Mouse (Mus musculus): ENCODE measurements at regions not wholly inside any gene's neighbourhood (a gene's known extent, or its start where the extent isn't known, plus 50 kb on each side); places are given as distances from the start of the nearest gene placed in this dataset.

GRCm38 (mm10) chr7:133203933-133204332 is 79.8 kb upstream of the Ctbp2 start:
- Histone ChIP-seq H3K27me3 (ENCODE audit: control insufficient read depth, insufficient read depth, low read depth, low read length) (no peaks in the 10 kb centered on the region), H3K9ac (ENCODE audit: low read depth, low read length) (no peak overlapping the region), H3K27ac (ENCODE audit: low read length) (no peak overlapping the region), H3K36me3 (ENCODE audit: control insufficient read depth, insufficient read depth) (no peaks in the 10 kb centered on the region), H3K4me1 (ENCODE audit: control insufficient read depth, low read depth, low read length) (no peaks in the 10 kb centered on the region), H3K9me3 (replicated peaks; ENCODE audit: control insufficient read depth, low read length) (no peaks in the 10 kb centered on the region), H3K4me2 (ENCODE audit: low read depth, low read length) (no peak overlapping the region), H3K4me3 (ENCODE audit: low read depth, low read length) (no peak overlapping the region)
- no peak for ATAC-seq (ENCODE audit: low read depth)
- WGBS (ENCODE audit: insufficient replicate concordance), result 76% methylated on average over 7 of the region's 7 CpGs

GRCm38 (mm10) chr7:133202092-133202880 is 78.1 kb upstream of the Ctbp2 start:
- H3K9me3 ChIP-seq (replicated peaks; ENCODE audit: control insufficient read depth, low read length), result no peaks in the 10 kb centered on the region
- no peaks in the 10 kb centered on the region for H3K4me1 ChIP-seq (ENCODE audit: control insufficient read depth, low read depth, low read length)
- no peak overlapping the region for H3K9ac ChIP-seq (ENCODE audit: low read depth, low read length)
- H3K27me3 ChIP-seq (ENCODE audit: control insufficient read depth, insufficient read depth, low read depth, low read length), result no peaks in the 10 kb centered on the region
- ATAC-seq (ENCODE audit: low read depth), result no peak
- 50% methylated on average over 13 of the region's 13 CpGs for WGBS (ENCODE audit: insufficient replicate concordance)
- H3K27ac ChIP-seq (ENCODE audit: low read length), result no peak overlapping the region
- H3K36me3 ChIP-seq (ENCODE audit: control insufficient read depth, insufficient read depth), result no peaks in the 10 kb centered on the region
- no peak overlapping the region for H3K4me3 ChIP-seq (ENCODE audit: low read depth, low read length)
- H3K4me2 ChIP-seq (ENCODE audit: low read depth, low read length), result no peak overlapping the region

GRCm38 (mm10) chr7:133199046-133199445 is 74.9 kb upstream of the Ctbp2 start:
- ATAC-seq (ENCODE audit: low read depth), result no peak
- Histone ChIP-seq H3K9ac (ENCODE audit: low read depth, low read length) (no peak overlapping the region), H3K36me3 (ENCODE audit: control insufficient read depth, insufficient read depth) (no peaks in the 10 kb centered on the region), H3K4me3 (ENCODE audit: low read depth, low read length) (no peak overlapping the region), H3K27ac (ENCODE audit: low read length) (no peak overlapping the region), H3K4me1 (ENCODE audit: control insufficient read depth, low read depth, low read length) (no peaks in the 10 kb centered on the region), H3K27me3 (ENCODE audit: control insufficient read depth, insufficient read depth, low read depth, low read length) (no peaks in the 10 kb centered on the region), H3K9me3 (replicated peaks; ENCODE audit: control insufficient read depth, low read length) (no peaks in the 10 kb centered on the region), H3K4me2 (ENCODE audit: low read depth, low read length) (no peak overlapping the region)
- 50% methylated on average over 4 of the region's 4 CpGs for WGBS (ENCODE audit: insufficient replicate concordance)

GRCm38 (mm10) chr7:133189880-133190462 is 65.8 kb upstream of the Ctbp2 start:
- Histone ChIP-seq H3K4me1 (ENCODE audit: control insufficient read depth, low read depth, low read length) (no peaks in the 10 kb centered on the region), H3K27me3 (ENCODE audit: control insufficient read depth, insufficient read depth, low read depth, low read length) (no peaks in the 10 kb centered on the region), H3K36me3 (ENCODE audit: control insufficient read depth, insufficient read depth) (no peaks in the 10 kb centered on the region), H3K4me2 (ENCODE audit: low read depth, low read length) (no peak overlapping the region), H3K9ac (ENCODE audit: low read depth, low read length) (no peak overlapping the region), H3K4me3 (ENCODE audit: low read depth, low read length) (no peak overlapping the region), H3K9me3 (replicated peaks; ENCODE audit: control insufficient read depth, low read length) (no peaks in the 10 kb centered on the region), H3K27ac (ENCODE audit: low read length) (no peak overlapping the region)
- WGBS (ENCODE audit: insufficient replicate concordance), result 41% methylated on average over 7 of the region's 7 CpGs
- ATAC-seq (ENCODE audit: low read depth), result no peak

GRCm38 (mm10) chr7:133185931-133186601 is 61.9 kb upstream of the Ctbp2 start:
- Histone ChIP-seq H3K4me2 (ENCODE audit: low read depth, low read length) (peak overlapping the region; percentile 11; the same call in 1 of the 2 replicates), H3K9ac (ENCODE audit: low read depth, low read length) (no peak overlapping the region), H3K27me3 (ENCODE audit: control insufficient read depth, insufficient read depth, low read depth, low read length) (no peaks in the 10 kb centered on the region), H3K4me3 (ENCODE audit: low read depth, low read length) (no peak overlapping the region), H3K27ac (ENCODE audit: low read length) (no peak overlapping the region), H3K4me1 (ENCODE audit: control insufficient read depth, low read depth, low read length) (no peaks in the 10 kb centered on the region), H3K36me3 (ENCODE audit: control insufficient read depth, insufficient read depth) (no peaks in the 10 kb centered on the region), H3K9me3 (replicated peaks; ENCODE audit: control insufficient read depth, low read length) (no peaks in the 10 kb centered on the region)
- peak; percentile 59; the same call in 1 of the 2 replicates for ATAC-seq (ENCODE audit: low read depth)
- WGBS (ENCODE audit: insufficient replicate concordance), result 15% methylated on average over 12 of the region's 12 CpGs

- H3K27ac ChIP-seq (ENCODE audit: low read length), result no peak overlapping the region
- WGBS (ENCODE audit: insufficient replicate concordance), result 37% methylated on average over 16 of the region's 16 CpGs
- no peaks in the 10 kb centered on the region for H3K36me3 ChIP-seq (ENCODE audit: control insufficient read depth, insufficient read depth)
- H3K4me2 ChIP-seq (ENCODE audit: low read depth, low read length), result no peak overlapping the region
- no peaks in the 10 kb centered on the region for H3K27me3 ChIP-seq (ENCODE audit: control insufficient read depth, insufficient read depth, low read depth, low read length)
- H3K4me3 ChIP-seq (ENCODE audit: low read depth, low read length), result no peak overlapping the region
- no peak for ATAC-seq (ENCODE audit: low read depth)
- H3K4me1 ChIP-seq (ENCODE audit: control insufficient read depth, low read depth, low read length), result no peaks in the 10 kb centered on the region
- no peaks in the 10 kb centered on the region for H3K9me3 ChIP-seq (replicated peaks; ENCODE audit: control insufficient read depth, low read length)
- H3K9ac ChIP-seq (ENCODE audit: low read depth, low read length), result no peak overlapping the region
These were observed 60.9 kb upstream of the Ctbp2 start for GRCm38 (mm10) chr7:133184905-133185594.

- Histone ChIP-seq H3K9me3 (replicated peaks; ENCODE audit: control insufficient read depth, low read length) (no peaks in the 10 kb centered on the region), H3K9ac (ENCODE audit: low read depth, low read length) (no peak overlapping the region), H3K4me2 (ENCODE audit: low read depth, low read length) (no peak overlapping the region), H3K4me1 (ENCODE audit: control insufficient read depth, low read depth, low read length) (no peaks in the 10 kb centered on the region), H3K27me3 (ENCODE audit: control insufficient read depth, insufficient read depth, low read depth, low read length) (no peaks in the 10 kb centered on the region), H3K4me3 (ENCODE audit: low read depth, low read length) (no peak overlapping the region), H3K36me3 (ENCODE audit: control insufficient read depth, insufficient read depth) (no peaks in the 10 kb centered on the region), H3K27ac (ENCODE audit: low read length) (no peak overlapping the region)
- ATAC-seq (ENCODE audit: low read depth), result no peak
- 29% methylated on average over 2 of the region's 2 CpGs for WGBS (ENCODE audit: insufficient replicate concordance)
These were observed 57.2 kb upstream of the Ctbp2 start for GRCm38 (mm10) chr7:133181388-133181787.

GRCm38 (mm10) chr7:133177179-133177575 is 53.0 kb upstream of the Ctbp2 start:
- no peak overlapping the region for H3K9ac ChIP-seq (ENCODE audit: low read depth, low read length)
- no peak overlapping the region for H3K27ac ChIP-seq (ENCODE audit: low read length)
- WGBS (ENCODE audit: insufficient replicate concordance), result 47% methylated on average over 4 of the region's 4 CpGs
- no peaks in the 10 kb centered on the region for H3K4me1 ChIP-seq (ENCODE audit: control insufficient read depth, low read depth, low read length)
- H3K9me3 ChIP-seq (replicated peaks; ENCODE audit: control insufficient read depth, low read length), result no peaks in the 10 kb centered on the region
- H3K4me3 ChIP-seq (ENCODE audit: low read depth, low read length), result no peak overlapping the region
- no peaks in the 10 kb centered on the region for H3K27me3 ChIP-seq (ENCODE audit: control insufficient read depth, insufficient read depth, low read depth, low read length)
- no peaks in the 10 kb centered on the region for H3K36me3 ChIP-seq (ENCODE audit: control insufficient read depth, insufficient read depth)
- H3K4me2 ChIP-seq (ENCODE audit: low read depth, low read length), result no peak overlapping the region
- ATAC-seq (ENCODE audit: low read depth), result peak; percentile 19; the same call in 1 of the 2 replicates
